Mouse (Mus musculus) adrenal gland, postnatal 36 days (tissue): Measurements from ENCODE around the gene Vsig10l. TPM values are rescaled to one million over a fixed set of nuclear protein-coding genes. Genes with fewer than 3 reads are reported as not detected.

Experiments
- DNase-seq, 2 experiments: peaks; one replicate each; pipeline ENCODE4 v3.0.0; 2021; ENCODE audit warnings: mixed read lengths in 1 of 2
- total RNA-seq, 2 experiments: library from RNA; stranded (reverse); gene quantifications; 2 replicates each; pipeline ENCODE4 v1.2.3; 2021

Gene Vsig10l
- total RNA-seq, 2 experiments from 2014 or later, result 1.5 to 1.7 TPM

DNA sequence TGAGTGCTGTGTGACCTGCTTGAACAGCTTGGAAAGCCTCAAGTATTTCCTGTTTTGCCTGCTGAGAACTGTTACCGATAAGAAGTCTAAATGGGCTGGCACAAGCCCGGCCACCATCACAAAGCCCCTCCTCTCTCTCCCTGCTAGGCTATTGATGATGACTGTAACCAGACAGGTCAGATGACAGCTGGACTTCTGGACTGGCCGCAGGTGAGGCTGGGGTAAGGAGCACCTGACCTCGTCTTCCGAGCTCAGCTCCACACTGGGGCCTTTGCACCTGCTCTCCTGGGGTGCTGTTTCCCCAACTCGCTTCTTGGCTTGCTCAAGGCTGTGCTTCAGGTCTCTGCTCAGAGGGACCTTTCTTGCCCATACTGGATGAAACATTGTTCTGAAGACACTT is 8.6 kb upstream of the Vsig10l start:
- no peak for DNase-seq

DNA sequence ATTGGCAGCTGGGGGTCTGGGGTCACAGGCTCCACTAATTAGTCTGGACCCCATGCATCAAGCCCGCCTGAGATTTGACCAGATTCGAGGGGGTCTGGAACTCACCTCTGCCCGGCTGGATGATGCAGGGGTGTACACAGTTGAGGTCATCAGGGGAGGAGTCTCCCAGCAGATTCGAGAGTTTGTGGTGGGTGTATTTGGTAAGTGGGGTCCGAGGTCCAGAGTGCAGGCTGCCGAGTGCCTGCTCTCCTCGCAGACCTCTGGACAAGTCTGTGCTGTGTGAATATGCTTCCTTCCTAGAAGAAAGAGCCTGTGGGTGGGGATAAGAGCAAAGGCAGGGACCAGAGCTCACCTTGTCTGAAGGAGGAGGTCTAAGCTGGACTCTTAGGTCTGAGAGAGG is 1.0 kb downstream of the Vsig10l start:
- no peak for DNase-seq

DNA sequence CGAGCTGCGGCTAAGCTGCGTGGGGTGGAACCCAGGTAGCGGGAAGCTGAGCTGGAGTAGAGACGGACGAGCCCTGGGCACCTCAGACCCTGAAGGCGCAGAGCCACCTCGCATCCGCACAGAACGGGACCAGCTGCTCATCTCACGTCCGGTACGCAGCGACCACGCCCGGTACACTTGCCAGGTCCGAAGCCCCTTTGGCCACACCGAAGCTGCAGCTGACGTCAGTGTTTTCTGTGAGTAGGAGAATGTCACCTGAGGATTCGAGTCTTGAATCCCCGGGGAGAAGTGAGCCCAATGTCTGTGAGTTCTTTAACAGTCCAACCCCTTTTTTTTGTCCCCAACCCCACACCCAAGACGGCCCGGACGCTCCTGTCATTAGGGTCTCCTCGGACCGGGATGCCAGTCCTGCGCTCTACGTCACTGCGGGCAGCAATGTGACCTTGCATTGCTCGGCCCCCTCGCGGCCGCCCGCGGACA is 2.0 kb downstream of the Vsig10l start:
- DNase-seq, result no peak

DNA sequence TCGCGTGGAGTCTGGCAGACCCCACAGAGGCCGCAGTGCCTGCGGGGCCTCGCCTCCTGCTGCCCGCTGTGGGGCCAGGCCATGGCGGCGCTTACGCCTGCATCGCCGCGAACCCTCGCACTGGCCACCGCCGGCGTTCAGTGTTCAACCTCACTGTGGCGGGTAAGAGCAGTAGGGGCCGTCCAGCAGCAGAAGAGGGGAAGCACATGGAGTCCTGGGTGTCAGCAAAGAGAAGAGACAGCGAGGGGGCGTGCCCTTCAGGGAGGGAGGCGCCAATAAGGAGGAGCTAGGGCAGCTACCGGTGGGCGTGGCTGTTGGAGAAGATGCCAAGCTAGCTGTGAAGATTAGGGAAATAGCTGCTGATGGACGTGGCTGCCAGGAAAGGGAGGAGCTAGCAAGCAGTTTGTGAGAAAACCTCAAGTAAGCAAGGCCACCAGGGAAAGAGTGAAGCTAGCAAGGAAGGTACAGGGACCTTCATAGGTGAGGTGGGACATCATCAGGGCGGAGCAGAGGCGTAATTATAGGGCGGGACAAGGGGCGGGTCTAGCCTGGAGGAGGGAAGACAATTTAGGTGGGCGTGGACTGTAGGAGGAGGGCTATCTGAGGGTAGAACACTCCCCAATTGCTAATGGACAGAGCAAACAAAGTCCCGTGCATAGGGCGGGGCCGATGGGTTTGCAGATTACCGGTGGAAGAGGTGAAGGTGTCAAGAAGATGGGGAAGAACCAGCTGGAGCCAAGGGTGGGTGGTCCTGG is 2.6 kb downstream of the Vsig10l start:
- DNase-seq, result peak; percentile 88 to 92

DNA sequence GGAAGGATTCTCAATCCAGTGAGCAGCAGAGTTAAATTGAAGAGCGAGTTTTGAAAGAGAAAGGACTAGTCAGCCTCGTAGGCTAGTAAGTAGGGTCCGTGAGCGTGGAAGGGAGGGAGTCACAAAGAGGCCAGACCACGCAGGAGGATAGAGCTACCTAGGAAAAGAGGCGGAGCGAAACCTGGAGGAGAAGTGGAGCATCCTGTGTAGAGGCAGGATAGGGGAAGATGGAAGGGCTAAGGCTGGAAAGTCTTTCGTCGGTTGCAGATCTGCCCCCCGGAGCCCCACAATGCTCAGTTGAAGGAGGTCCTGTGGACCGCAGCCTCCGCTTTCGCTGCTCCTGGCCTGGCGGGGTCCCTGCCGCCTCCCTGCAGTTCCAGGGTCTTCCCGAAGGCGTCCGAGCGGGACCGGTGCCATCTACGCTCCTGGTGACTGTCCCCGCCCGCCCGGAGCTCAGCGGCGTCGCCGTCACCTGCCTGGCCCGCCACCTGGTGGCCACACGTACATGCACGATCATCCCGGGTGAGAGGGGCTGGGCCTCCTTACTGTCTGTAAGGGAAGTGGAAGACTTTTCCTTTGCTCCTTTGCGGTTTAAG is 3.2 kb downstream of the Vsig10l start:
- peak; percentile 89 to 92 for DNase-seq

DNA sequence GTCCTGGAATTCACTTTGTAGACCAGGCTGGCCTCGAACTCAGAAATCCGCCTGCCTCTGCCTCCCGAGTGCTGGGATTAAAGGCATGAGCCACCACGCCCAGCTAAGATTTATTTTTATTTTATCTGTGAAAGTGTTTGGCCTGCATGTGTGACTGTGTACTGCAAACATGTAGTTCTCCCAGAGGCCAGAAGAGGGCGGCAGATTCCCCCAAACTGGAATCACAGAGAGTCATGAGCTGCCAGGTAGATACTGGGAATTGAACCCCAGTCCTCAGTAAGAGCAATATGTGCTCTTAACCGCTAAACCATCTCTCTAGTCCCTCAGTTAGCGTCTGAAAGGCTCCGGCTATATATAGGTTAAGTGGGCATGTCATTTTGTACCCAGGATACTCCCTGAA is 7.4 kb downstream of the Vsig10l start:
- DNase-seq, result peak; percentile 30 to 34

DNA sequence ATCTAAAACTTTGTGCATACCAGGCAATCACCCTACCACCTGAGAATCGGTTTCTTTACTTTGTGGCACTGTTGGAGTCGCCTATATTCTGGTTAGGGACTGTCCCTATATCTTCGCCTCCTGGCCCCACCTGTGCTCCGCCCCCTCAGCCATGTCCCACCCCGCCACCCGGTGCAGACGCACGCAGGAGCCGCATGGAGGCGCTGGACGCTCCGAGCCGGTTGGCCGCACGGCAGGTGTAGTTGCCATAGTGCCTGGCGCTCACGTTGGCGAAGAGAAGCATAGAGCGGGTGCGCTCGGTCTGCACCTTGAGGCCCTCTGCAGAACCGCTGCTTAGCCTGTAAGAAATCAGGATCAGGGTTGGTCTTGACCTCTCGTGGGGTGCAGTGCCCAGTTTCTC is 12.8 kb downstream of the Vsig10l start:
- DNase-seq, result no peak

DNA sequence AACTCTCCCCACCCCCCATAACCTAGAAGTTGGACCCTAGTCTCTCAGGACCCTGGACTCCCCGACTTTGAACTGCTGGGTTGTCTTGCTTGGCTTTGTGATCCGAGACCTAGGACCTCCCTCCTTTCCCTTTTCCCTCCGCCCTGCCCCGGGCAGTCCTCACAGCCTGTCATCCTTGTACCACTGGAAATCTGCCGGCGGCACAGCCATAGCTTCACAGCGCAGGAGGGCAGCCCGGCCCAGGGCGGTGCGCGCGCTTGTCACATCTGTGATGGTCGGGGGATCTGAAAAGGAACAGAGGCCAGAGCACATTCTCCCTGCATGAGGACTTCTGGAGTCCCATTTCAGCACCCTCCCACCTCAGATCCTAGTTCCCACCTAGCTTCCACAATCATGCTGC is 13.4 kb downstream of the Vsig10l start:
- DNase-seq, result no peak

DNA sequence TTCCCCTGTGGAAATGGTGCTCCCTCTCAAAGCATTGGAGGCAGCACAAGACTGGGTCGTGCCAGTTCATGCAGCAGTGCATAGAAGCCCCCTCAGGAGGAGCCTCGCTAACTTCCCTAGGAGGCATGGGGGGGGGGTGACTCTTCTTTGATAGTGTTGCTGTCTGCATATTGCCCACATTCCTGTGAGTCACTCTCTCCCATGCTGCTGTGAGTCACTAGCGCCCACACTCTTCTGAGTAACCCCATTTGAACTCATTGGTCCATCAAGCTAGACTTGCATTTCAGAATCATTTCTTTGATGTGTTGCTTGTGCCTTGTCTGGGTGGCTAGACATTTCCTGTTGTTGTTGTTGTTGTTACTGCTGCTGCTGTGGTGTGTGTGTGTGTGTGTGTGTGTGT is 18.2 kb downstream of the Vsig10l start:
- peak; percentile 37 to 42 for DNase-seq

DNA sequence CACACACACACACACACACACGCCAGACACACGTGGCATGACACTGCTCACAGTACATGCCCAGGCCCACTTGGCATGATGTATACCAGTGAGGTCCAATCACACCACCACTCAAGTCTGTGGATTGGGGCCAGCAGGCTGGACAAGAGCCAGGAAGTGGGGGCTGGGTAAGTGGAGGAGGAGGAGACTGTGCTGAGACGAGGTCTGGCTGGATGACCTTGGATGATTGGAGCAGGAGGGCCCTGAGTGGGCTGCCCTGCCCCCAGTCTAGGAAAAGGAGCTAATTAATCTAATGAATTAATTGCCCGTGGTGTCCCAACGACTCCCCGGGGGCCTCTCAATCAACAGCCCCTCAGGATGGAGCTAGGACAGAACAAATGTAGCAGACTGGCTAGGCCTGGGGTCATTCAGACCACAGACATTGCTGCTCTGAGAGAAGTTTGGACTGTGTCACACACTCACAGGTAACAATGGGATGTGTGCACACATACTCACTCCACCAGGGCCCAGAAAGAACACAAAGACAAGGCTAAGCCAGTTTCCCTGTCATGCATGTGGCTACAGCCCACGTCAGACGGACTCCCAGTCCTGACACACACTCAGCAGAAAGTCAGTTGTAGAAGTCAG is 19.3 kb downstream of the Vsig10l start:
- DNase-seq, result peak in 1 of 2 experiments; percentile 33

DNA sequence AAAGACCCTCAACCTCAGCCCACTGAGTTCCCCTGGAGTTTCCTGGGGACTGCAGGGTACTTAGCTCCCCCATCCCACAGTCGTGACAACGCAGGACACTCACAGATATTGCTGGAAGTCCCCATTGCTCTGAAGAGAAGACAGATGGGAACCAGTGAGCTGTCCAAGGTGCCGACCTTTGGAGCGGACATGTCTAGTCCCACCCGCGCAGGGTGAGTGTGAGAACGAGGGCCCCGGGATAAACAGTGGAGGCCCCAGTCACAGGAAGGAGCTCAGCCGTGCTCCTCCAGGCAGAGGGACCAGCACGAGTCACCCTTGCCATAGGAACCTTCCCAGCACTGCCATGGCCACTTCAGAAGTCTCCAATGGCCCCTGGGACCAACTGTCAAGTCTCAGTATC is 20.3 kb downstream of the Vsig10l start:
- peak; percentile 29 to 54 for DNase-seq

DNA sequence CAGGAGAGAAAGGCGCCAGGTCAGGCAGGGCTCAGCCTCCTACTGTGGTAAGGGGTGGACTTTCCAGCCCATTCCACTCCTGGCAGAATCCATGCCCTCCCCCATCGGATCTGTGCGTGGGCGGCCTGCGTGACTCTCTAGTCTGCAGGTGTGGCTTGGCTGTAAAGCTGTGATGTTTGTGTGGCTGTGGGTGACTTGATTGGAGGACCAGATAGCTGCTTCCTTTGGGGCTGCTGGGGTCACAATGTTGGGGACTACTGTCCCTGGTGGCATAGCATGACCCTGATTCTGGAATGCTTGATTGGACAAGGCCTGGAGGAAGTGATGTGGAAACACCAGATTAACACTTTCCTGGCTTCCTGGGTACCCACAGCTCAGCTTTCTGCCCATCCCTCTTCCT is 25.7 kb downstream of the Vsig10l start:
- no peak for DNase-seq

DNA sequence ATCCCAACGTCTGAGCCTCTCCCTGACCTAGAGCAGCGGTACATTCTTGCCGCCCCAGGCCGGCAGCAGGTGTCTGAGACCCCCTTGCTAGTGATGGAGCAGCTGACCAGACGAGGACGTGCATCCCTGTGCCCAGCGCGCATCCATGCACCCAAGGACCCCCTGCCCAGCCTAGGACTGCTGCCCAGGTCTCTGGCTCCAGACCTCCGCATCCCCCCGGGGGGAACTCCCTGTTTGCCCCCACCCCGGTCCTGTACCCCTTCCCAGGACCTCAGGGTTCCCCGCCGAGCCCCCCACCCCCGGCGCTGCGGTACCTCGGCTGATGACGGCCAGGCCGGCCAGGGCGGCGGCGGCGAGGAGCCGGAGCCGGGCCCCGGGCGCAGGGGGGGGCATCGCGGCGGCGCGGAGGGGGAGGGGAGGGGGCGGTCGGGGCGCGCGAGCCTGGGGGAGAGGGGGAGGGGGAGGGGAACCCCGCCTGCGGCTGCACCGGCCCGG is 26.7 kb downstream of the Vsig10l start, which contains the start of gene Iglon5:
Iglon5 (minus strand) TSS at position 445 of the 495 bp plus-strand sequence.
- peak in 1 of 2 experiments; percentile 17 for DNase-seq

DNA sequence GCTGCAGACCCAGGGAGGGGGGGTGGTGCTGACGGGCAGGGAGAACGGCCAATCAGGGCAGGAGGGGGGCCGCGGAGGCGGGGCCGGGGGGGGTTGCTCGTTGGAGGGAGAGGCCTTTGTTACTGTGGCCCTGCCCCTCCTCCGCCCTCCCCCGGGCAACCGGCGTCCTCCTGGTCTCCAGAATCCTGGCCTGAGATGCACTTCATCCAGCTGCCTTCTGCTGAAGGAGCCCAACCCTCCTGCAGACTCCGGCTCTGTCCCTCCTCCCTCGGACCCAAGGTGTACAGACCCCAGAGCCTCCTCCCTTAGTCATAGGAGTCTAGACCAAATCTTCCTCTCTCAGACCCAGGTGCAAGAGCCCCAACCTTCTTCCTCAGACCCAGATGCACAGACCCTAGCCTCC is 27.2 kb downstream of the Vsig10l start:
- peak; percentile 44 to 67 for DNase-seq

DNA sequence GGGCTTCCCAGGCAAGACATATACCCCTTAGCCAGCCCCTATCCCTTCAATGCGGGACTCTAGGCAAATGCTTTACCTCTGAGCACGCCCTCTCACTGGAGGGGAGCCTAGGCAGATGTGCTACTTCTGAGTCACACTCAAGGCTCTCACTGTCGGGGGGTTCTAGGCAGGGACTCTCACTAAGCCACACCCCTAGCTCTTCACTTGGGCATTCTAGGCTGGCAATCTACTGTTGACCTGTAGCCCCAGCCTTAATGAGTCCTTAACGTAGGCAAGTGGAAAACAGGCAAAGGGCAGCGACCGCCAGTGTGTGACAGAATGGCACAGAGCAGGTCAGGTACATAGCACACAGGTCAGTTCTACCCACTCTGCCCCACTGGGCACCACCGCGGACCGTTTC is 27.9 kb downstream of the Vsig10l start:
- DNase-seq, result no peak

DNA sequence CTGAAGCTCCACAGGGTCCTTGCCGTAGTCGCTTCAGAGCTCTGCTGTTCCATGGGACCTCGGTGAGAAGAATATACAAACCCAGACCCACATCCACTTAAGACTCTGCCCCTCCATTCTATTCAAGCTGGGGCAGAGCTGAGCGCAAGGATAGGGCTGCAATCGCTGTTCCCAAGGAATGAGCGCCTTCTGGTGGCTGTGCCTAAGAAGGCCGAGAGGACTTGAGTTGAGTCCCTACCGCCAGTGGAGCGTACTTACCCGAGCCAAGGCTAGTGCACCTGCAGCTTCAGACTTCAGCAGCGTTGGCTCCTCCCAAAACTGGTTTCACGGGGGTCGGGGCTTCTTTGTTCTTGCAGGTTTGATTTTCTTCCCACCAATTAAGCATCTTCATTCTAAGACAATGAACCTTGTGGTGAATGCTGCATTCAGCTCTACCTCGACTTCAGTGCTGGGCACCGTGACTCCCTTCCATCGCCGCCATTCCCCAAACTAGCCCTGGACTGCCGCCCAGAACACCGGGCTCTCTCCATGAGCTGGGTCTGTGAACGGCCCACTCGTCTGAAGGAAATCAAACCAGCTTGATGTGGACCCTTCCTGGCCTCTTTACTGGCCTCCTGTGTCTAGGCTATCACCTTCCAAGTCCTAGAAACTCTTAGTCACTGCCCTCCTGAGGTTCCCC is 32.5 kb downstream of the Vsig10l start:
- peak; percentile 53 to 65 for DNase-seq

DNA sequence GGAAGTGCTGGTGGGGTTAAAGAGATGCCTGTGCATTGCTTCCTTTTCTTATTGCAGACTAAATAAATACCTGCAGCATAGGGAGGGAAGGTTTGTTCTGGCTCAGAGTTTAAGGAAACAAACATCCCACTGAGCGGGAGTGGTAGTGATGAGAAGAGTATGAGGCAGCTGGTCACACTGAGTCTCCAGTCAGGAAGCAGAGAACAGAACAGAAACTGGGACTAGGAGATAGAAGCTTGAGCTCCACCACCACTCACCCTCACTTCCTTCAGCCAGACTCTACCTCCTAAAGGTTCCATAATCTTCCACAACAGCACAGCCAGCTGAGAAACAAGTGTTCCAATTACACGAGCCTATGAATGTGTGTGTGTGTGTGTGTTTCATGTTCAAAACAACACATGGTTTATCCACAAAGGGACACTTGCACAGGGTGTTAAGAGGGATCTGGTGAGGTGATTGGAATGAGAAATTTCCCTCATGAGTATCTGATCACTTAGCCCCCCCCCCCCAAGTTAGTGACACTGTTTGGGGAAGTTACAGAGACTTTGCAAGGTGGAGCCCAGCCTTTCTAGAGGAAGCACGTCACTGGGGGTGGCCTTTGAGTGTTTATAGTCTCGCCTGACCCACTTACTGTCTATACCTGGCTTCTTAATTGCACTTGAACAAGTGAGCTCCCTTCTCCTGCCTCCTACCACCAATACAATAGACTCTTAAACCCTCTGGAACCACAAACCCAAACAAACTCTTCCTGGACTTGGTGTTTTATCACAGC is 48.9 kb downstream of the Vsig10l start:
- DNase-seq, result no peak

DNA sequence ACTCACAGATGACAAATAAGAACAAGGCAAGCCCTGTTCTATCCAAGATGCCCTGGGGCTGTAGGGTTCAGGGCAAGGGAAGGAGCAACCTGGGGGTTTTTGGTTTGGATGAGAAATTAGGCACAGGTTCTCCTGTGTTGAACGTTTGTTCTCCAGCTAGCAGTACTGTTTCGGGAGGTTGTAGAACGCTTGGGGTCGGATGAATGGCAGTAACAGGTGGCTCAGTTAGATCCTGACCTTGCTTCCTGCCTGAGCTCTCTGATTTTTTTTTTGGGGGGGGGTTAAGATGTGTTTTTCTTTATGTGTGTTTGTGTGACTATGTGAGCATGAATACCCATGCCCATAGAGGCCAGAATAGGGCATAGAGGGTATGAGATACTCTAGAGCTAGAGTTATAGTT is 49.6 kb downstream of the Vsig10l start:
- no peak for DNase-seq

DNA sequence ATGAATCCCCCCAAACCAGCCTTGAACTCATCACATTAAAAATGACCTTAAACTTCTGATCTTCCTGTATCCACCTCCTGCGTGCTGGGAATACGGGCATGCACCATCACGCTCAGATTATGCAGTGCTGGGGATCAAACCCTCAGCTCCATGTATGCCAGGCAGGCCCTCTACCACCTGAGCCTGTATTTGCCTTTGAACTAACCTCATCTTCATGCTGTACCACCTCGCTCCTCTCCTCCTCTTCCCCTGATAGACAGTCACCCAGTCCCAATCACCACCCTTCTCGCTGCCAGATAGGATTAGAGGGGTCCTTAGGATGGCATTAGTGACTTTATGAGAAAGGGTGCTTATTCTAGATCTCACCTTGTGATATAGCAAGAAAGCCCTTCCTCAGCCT is 52.1 kb downstream of the Vsig10l start:
- no peak for DNase-seq

DNA sequence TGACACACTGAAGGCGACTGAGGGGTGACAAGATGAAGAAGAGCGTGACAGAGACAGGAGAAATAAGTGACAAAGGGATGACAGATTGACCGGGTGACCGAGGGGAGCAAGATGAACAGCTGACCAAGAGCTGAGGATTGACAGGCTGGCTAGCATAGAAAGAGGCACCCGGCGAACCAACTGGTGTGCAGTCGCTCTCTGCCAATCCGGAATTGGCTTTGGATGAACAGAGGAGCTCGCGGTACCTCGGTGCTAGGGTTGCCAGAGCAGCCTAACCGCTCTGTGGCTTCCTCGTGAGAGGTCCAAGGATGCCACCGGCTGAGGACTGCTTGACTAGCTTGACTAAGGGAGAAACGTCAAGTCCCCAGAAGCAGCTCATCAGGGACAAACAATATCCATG is 55.4 kb downstream of the Vsig10l start:
- no peak for DNase-seq
